Mouse (Mus musculus): Measurements from ENCODE around the gene Ift172.
"Not testable (repeated sequence)": the region's sequence is repeated elsewhere in the genome, so short reads cannot be mapped to it uniquely, and the experiment has no call there.

The Ift172 gene

GRCm38 (mm10) chr5:31255971-31256370 lies 34.9 kb downstream of the Ift172 start:
- no peak for DNase-seq

- no peak for DNase-seq
Observed at GRCm38 (mm10) chr5:31255381-31255780, 35.5 kb downstream of the Ift172 start.

GRCm38 (mm10) chr5:31254901-31255300 lies 36.0 kb downstream of the Ift172 start:
- DNase-seq = no peak

GRCm38 (mm10) chr5:31254452-31254851 lies 36.5 kb downstream of the Ift172 start:
- DNase-seq = no peak

- no peak for DNase-seq
Observed at GRCm38 (mm10) chr5:31253806-31254205, 37.1 kb downstream of the Ift172 start.

- DNase-seq = no peak
Observed at GRCm38 (mm10) chr5:31252795-31253545, 37.9 kb downstream of the Ift172 start.

- DNase-seq = no peak
Observed at GRCm38 (mm10) chr5:31252151-31252550, 38.8 kb downstream of the Ift172 start.

- DNase-seq = peak; percentile 77
Observed at GRCm38 (mm10) chr5:31251541-31252101, 39.3 kb downstream of the Ift172 start, which contains the start of gene Krtcap3. TSS of gene Krtcap3 (plus strand) at chr5:31251691.

- DNase-seq = no peak
Observed at GRCm38 (mm10) chr5:31250716-31251115, 40.2 kb downstream of the Ift172 start.

GRCm38 (mm10) chr5:31242191-31242590 lies 48.7 kb downstream of the Ift172 start:
- no peak for DNase-seq

GRCm38 (mm10) chr5:31241522-31242034 lies 49.3 kb downstream of the Ift172 start:
- no peak for DNase-seq

GRCm38 (mm10) chr5:31240637-31241521 lies 50.0 kb downstream of the Ift172 start, which contains the start of the genes Nrbp1 and Gm9970:
TSS of gene Nrbp1 (plus strand) at chr5:31240864.
TSS of gene Gm9970 (minus strand) at chr5:31241232.
- DNase-seq = peak; percentile 96

GRCm38 (mm10) chr5:31226641-31227040 lies 64.3 kb downstream of the Ift172 start:
- DNase-seq = no peak

GRCm38 (mm10) chr5:31222696-31223095 lies 68.2 kb downstream of the Ift172 start:
- DNase-seq = no peak

- DNase-seq = peak; percentile 13
Observed at GRCm38 (mm10) chr5:31221304-31221945, 69.5 kb downstream of the Ift172 start.

GRCm38 (mm10) chr5:31220448-31221303 lies 70.2 kb downstream of the Ift172 start, which contains the start of gene Ppm1g:
TSS of gene Ppm1g (minus strand) at chr5:31220687.
- peak; percentile 98 for DNase-seq

GRCm38 (mm10) chr5:31219911-31220447 lies 70.9 kb downstream of the Ift172 start:
- no peak for DNase-seq

GRCm38 (mm10) chr5:31219474-31219873 lies 71.4 kb downstream of the Ift172 start:
- DNase-seq = no peak

- DNase-seq = no peak
Observed at GRCm38 (mm10) chr5:31219070-31219469, 71.8 kb downstream of the Ift172 start.

GRCm38 (mm10) chr5:31218294-31218693 lies 72.6 kb downstream of the Ift172 start:
- DNase-seq = no peak

- not testable (repeated sequence) for DNase-seq
Observed at GRCm38 (mm10) chr5:31216554-31216953, 74.4 kb downstream of the Ift172 start.

Data from kidney, adult 18-20 months (tissue).